Mouse (Mus musculus) kidney, adult 11 months (tissue): Measurements from ENCODE around the gene Actn3.
"Not testable (repeated sequence)": the region's sequence is repeated elsewhere in the genome, so short reads cannot be mapped to it uniquely, and the experiment has no call there.

Experiments used
- DNase-seq: peaks from one replicate; pipeline ENCODE4 v3.0.0; 2022

Gene Actn3

DNA sequence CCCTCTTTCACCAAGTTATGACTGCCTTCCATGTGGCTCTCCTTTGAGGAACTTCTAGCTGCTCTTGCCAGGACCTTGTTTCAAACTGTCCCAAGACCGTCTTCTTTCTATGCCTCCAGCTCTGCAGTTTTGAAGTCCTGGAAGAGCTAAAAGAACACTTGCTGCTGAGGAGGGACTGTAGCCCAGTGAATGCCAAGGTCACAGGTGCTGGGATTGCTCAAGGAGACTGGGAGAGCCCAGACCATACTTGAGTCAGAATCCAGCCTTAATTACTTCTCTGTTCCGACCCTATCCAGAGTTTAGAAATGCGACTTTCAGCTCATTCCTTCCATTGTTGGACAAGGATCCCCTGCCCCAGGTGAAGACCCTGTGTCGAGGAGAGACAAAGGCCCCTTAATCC lies 21.8 kb downstream of the Actn3 start:
- no peak for DNase-seq

DNA sequence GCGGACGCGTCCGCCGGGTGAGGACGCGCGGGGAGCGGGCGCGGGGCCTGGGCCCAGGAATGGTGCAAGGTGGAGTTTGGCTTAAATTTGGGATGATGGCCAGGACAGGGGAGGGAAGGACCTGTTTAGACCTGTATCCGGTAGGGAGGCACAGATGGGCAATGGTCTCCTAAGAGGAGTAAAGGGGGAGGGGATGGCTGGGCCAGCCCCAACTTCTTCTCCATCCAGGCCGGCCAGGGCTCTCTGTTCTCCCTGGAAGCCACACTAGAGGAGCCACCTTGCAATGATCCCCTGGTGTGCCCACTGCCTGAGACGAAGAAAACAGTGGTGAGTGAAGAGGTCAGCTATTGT lies 22.3 kb downstream of the Actn3 start:
- DNase-seq, result no peak

DNA sequence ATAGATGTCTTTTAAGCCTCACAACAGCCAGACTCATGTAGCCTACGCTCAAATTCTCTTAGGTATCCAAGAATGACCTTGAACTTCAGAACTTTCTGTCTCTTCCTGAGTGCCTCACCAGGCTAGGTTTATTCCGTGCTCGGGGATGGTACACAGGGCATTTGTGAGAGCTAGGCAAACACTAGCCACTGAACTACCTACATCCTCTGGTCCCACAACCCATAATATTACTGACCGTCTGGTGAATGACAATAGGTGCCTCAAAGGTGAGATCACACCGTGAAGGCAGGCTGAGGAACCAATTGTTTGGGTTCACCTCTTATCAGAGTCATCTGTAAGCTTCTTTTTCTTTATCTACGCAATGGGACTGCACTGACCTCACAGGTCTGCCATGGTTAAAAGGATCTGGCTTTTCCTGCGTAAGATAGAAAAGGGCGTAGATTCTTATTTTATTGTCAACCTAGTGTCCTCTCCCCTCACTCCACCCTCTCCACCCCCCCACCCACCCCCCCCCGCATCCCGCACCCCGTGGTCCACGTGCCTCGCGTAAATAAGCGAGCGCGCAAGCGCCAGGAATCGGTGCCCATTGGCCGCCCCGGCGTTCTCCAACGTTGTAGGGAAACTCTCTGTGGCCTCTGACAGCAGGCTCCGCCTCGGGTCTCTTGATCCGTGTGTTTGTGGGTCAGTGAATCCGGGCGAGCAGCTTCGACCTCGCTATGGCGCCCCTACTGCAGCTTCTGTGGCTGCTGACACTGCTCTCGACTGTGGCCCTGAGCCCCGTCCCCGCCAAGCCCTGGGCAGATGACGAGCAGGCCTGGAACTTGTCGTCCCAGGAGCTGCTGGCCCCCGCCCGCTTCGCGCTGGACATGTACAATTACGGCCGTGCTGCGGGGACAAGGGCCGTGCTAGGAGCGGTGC lies 22.9 kb downstream of the Actn3 start, which contains the start of gene Ctsf:
Gene Ctsf (plus strand): TSS at position 579 of the 918 bp plus-strand sequence.
- DNase-seq, result peak; percentile 95

DNA sequence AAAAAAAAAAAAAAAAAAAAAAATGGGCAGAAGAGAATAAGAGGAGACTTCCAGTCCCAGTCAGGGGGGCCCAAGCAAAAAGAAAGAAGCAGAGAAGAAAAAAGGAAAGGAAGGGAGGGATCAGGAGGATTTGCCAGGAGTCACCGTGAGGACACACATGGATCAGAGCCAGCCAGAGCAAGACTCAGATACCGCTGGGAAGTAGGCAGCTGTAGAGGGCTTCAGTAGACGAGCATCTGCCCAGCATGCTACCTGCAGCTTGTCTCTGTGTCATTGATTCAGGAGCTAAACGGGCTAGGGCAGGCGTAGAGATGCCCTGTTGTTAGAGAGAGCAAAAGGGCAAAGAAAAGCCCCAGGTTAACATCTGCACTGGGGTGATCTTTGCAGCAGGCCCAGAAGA lies 27.4 kb downstream of the Actn3 start:
- DNase-seq, result no peak

DNA sequence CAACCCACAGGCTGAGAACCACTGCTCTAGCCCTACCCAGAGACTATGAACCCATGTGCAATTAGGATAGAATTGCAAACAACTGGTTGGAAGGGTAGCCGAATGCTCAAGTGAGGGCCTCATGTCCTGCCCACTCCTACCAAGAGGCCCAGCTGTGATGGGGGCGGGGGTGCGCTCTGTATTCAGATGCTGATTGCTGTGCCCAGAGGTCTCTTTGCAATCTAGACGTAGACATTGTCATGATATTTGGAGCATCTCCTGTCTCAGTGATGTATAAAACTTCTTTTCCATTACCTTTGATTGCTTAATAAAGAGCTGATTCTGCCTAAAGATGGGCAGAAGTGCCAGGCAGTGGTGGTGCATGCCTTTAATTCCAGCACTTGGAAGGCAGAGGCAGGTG lies 27.9 kb downstream of the Actn3 start:
- no peak for DNase-seq

DNA sequence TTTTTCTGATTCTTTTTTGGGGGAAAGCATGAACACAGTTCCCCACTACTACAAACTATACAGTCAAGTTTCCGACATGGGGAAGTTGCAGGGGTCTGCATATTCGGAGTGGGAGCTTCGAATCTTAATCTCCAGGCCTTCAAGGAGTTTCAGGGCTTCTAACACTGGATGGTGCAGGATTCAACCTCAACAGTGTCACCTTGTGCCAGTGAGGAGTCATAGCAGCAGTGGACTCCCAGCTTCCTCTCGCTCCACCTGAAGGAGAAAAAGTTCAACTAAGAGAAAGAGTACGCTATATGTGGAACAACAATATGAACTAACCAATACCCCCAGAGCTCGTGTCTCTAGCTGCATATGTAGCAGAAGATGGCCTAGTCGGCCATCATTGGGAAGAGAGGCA lies 30.2 kb downstream of the Actn3 start:
- peak; percentile 61 for DNase-seq

DNA sequence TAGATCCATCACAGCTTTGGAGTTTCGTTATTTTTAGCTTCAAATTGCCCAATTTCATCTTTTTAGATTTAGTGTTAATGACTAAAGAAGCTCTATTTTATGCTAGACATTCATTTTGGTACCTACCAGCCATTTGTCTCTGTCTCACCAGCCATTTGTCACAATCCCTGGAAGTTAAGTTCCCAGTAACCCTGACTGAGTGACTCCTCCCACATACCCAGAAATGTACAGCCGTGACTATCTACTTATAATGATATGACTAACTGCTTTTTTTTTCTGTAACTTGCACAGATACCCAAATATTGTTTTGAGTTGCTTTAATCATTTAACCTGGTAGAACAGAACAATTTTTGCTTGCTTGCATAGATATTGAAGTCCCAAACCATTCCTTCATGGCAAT lies 31.9 kb downstream of the Actn3 start:
- DNase-seq, result no peak

DNA sequence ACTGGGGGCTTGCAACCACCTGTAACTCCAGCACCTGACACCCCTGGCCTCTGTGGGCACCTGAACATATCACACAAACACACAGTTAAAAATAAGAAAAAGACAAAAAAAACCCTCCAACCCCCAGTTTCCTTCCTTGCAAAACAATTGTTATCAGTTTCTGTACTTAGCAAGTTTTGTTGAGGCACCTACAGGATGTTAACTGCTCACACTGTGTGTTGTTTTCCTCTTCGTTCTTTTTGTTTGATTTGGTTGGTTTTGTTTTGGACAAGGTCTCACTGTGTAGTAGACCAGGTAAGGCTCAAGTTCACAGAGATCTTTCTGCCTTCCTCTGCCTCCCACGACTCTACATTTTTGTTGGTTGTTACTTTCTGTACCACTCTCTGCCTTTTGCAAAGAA lies 35.1 kb downstream of the Actn3 start:
- no peak for DNase-seq

DNA sequence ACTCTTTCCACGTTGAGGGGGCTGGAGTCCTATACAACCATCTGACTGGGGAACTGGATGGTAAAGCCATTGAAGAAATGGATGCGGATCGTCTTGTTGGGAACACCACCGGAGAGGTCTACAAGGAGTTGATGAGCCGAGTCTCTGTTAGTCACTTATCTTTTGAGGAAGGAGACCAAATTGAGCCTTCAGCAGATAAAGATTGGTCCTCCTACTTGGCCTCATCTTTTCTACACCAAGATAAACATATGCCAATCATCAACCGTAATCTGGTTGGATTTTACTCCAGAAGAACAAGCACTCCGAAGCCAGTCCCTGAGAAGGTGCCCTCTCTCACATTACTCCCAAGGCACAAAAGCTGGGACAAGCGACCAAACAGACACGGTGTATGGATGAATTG lies 36.9 kb downstream of the Actn3 start:
- DNase-seq, result no peak

DNA sequence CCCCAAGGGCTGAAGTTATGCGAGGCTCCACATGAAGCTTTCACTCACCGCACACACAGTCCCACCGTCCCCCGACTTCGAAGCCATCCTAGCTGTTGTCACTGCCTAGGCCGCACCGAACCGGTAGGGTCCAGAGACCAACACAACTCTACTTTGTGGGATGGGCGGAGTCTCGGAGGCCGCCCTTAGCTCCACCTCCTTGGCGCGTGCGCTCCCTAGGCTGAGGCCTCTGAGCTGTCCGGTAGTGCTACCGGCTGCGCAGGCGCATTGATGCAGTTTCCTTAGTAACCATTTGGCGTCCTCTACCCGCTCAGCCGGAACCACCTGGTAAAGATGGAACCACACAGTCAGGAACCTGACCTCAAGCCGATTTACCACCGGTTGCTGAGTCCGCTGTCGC lies 38.6 kb downstream of the Actn3 start, which contains the start of the genes Ccs and Ccdc87:
Gene Ccs (minus strand): TSS at position 184 of the 400 bp plus-strand sequence.
Gene Ccdc87 (plus strand): TSS at position 218 of the 400 bp plus-strand sequence.
- peak; percentile 99 for DNase-seq

DNA sequence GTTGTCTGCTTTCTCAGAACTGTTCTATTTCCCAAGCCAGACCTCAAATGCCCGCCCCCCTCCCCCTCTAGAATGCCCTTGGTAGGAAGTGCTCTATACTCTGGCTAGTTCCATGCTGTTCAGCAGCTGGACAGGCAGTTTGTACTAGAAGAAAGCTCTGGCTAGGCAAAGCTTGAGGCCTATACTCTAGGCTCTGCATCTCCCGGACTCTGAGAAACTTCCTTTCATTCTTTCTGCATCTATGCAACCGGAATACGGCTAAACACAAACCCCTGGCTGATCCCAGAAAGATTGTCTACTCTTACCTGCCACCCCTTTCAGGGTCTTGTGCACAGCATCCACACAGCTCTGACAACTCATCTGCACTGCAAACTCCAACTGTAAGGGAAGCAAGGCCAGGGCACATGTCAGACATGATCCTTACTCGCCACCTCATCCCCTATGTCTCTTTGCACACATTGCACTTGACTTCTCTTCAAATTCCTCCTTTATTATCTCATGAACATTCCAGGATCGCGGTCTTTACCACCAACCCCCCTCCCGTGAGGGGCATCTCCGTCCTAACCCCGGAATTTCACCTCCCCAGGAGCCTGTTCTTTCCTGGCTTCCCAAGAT lies 39.1 kb downstream of the Actn3 start:
- DNase-seq, result no peak

DNA sequence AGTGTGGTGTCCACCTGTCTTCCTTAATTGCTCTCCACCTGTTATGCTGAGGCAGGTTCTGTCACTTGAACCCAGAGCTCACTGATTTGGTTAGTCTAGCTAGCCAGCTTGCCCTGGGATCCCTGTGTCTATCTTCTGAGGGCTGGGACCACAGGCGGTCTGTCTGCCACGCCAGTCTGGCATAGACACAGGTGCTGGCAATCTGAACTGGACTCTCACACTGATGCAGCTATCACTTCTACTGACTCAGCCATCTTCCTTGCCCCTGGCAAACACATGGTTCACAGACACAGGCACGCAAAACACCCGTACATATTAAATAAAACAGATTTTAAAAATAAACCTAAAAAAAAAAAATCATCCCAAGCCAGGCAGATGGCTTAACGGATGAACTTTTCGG lies 40.7 kb downstream of the Actn3 start:
- no peak for DNase-seq

DNA sequence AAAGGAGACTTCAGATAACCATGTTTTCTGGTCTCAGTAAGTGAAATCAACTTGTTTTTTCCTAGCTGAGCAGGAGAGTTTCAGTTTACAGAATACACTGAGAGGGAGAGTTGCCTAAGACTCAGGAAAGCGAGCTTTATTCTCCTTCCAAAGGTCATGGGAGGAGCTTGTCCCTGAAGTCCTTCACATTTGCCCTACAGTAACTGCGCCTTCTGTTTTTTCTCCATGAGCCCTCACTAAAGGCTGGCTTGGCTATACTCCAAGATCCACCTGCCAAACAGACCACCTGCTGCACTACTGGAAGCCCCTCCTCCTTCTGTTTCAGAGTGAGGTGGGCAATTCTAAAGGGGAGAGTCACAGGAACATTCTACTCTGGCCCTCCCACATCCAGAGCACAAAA lies 41.6 kb downstream of the Actn3 start:
- peak; percentile 60 for DNase-seq

DNA sequence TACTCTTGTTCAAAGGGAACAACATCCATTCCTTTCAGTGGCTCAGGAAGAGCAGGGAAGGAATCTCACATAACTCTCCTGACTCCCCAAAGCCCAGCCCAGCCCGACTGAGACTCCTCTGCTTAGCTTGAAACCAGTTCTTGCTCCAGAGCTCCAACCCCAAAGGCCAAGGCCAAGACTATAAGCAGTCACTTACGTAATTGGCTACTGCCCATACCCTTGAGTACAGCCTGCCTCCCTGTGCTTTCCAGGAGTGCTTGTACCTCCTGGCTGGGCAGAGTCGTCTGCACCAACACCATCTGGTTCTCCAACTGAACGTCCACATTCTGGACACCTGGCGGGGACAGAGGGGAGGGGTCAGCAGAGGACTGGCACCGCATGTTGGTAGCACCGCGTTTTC lies 43.7 kb downstream of the Actn3 start:
- no peak for DNase-seq

DNA sequence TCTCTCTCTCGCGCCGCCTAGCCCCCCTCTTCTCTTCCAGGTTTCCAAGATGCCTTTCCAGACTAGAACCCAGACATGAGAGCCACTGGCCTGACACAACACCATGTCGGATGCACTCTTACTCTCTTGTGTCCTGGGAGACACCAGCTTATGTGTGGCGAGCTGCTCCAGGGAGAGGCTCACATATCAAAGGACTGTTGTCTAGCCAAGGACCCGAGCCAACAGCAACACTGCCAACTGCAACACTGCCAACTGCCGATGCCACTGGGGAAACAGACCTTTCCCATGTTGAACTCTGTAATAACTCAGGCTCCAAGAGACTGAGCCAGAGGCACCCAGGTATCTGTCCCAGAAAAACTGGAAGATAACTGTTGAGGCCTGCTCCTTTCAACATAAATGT lies 48.6 kb downstream of the Actn3 start:
- DNase-seq, result peak; percentile 73

DNA sequence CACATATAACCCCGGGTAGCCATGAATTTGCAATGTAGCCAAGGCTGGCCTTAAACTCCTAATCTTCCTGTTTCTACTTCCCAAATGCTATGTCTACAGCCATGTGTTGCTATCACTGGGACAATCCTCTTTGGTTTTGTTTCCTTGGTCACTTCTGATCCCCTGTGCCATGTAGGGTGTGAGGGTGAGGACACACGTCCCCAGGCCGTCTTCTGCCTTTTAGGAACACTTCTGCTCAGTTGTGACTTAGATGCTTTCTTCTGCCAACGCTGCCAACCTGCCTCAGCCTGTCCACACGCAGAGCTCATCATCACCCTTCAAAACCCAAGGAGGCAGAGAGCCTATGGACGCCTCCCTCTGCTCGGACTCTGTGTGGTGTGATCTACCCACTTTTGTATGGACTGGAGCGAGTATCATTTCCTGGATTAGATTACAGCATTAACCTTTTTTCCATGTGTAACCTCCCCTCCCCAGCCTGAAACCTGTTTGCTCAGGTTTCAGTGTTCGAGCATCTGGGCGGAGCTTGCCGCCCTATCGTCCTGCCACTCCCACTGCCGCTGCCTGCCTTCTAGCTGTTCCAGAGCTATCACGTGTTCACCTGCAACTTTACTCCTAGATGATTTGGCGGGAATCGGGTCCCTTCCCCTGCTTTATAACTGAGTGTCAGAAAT lies 49.1 kb downstream of the Actn3 start:
- peak; percentile 79 for DNase-seq

DNA sequence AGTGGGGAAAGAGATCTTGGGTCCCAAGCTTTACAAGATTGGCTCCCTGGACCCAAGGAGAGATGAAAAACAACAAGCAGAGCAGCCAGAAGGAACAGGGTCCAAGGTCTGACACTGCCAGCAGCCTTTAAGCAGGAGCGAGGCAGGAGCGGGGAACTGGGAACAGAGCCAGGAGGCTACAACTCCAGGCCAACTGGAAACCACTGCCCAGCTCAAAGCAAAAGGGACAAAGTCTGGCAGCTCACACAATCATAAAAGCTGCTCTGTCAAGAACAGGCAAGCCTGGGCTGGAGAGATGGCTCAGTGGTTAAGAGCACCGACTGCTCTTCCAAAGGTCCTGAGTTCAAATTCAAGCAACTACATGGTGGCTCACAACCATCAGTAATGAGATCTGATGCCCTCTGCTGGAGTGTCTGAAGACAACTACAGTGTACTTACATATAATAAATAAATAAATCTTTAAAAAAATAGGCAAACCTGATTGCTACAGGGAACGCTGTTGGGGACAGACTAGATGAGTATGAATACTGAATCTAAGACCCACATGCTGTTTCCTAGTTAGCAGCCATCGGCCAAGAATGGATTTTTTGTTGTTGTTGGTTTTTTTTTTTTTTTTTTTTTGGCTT lies 56.9 kb downstream of the Actn3 start:
- peak; percentile 98 for DNase-seq

DNA sequence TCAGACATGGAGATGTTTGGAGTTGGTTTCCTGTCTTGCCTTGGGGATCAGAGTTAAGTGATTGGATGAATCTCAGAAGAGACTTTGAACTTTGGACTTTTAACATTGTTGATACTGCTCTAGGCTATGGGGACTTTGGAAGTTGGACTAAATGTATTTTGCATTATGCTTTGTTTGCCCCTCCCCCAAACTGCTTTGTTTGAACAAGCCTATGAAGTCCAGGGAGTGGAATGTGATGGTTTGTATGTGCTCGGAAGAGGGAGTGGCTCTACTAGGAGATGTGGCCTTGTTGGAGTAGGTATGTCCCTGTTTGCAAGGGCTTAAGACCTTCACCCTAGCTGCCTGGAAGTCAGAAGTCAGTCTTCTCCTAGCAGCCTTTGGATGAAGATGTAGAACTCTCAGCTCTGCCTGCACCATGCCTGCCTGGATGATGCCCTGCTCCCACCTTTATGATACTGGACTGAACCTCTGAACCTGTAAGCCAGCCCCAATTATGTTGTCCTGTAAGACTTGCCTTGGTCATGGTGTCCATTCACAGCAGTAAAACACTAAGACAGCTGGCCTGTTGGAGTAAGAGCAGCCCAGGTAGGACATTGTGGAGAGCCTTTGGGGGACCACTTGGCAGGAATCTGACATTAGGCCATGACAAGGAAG lies 60.4 kb downstream of the Actn3 start:
- DNase-seq, result no peak

DNA sequence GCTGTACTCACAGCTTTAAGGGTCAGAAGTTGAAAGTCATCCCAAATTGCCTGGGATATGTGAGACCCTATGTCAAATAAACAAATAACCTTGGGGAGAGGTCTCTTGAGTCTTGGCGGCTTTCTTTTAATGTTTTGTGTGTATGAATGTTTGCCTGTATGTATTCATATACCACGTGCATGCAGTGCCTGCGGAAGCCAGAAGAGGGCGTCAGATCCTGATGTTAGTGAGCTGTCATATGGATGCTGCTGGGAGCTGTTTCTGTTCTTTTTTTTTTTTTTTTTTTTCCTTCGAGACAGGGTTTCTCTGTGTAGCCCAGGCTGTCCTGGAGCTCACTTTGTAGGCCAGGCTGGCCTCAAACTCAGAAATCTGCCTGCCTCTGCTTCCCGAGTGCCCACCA lies 64.7 kb downstream of the Actn3 start:
- DNase-seq, result peak; percentile 30

DNA sequence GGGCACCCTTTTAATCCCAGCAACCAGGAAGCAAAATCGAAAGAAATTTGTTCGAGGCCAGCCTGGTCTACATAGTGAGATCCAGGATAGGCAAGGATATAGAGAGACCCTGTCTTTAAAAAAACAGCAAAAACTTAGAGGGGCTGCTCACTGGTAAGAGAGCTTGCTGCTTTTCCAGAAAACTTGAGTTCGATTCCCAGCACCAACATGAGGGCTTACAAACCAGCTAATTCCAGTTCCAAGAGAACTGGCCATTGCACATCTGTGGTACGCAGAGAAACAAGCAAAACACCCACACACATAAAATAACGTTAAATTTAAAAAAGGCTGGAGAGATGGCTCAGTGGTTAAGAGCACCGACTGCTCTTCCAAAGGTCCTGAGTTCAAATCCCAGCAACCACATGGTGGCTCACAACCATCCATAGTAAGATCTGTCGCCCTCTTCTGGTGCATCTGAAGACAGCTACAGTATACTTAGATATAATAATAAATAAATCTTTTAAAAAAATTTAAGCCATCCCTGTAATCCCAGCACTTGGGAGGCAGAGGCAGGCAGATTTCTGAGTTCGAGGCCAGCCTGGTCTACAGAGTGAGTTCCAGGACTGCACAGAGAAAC lies 65.3 kb downstream of the Actn3 start:
- not testable (repeated sequence) for DNase-seq

DNA sequence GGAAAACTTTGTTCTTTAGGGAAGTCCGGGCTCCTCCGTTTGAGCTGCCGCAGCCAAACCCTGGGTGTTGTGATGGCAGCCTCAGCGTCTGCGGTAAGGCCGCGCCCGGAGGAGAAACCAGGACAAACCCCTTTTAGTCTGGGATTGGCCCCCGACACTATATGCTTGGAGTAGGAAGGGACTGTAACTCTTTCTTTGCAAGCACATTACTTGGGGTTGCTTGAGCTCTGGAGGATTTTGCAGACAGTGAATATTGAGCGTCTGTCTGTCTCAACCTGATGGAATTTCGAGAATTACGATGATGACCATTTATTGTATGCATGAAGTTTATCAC lies 65.8 kb downstream of the Actn3 start:
- DNase-seq, result no peak
